Mouse (Mus musculus) lung, postnatal 4 days (tissue): ENCODE measurements around the gene Slc2a4.

ENCODE experiments used
- DNase-seq, 2 experiments: peaks; one replicate each; pipeline ENCODE4 v3.0.0; 2021

Gene Slc2a4

GRCm38 (mm10) chr11:69899870-69900269, 48.1 kb downstream of the Slc2a4 start:
- DNase-seq: no peak

- peak in 1 of 2 experiments; percentile 19 for DNase-seq
These were observed 52.7 kb downstream of the Slc2a4 start, which contains the start of gene Acap1 for GRCm38 (mm10) chr11:69895291-69895690. Gene Acap1 (minus strand): TSS chr11:69895539.

GRCm38 (mm10) chr11:69894671-69895070, 53.3 kb downstream of the Slc2a4 start:
- peak; percentile 54 to 58 for DNase-seq
